Mouse (Mus musculus): ENCODE data around the gene Daam1.

Daam1 gene

GRCm38 (mm10) chr12:72041238-72041637 is 210.4 kb downstream of the Daam1 start:
- DNase-seq (ENCODE audit: low read depth, low spot score) = no peak
